In the genomic region with DNA sequence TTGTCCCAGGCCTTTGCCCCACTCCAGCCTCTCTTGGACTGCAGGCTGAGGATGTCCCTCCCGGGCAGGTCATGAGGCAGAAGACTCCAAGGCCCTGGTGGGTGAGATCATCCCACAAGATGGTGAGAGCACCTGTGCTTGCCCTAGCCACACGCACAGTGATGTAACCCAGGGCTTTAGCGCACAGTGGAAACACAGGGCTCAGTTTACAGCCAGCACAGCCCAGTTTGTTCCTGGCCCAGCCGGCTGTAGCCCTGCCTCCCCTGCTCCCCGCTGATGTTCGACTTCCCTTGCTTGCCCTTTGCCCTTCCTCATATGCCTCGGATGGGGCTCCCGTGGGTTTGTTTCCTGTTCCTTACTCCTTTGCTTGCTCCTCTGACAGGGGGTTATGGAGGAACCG, we compare ENCODE assay signal across 8 mouse cellular contexts. TPM values are rescaled to one million over a fixed set of nuclear protein-coding genes. Genes with fewer than 3 reads are reported as not detected.
DNase-seq lines count a peak whose midpoint lies in the region; ATAC-seq and TF ChIP-seq lines count a peak whose summit lies in the region.

No protein-coding gene starts in this region.

- 0 out of 2 replicates have a peak, but pooled peaks cover 5% of the 10 kb centered on the region for H3K27me3 ChIP-seq in hindbrain, embryonic 10.5 days (ENCODE audit: insufficient read depth, poor library complexity, severe bottlenecking)
- no peaks in the 10 kb centered on the region for H3K27me3 ChIP-seq in hindbrain, postnatal 0 days (ENCODE audit: insufficient read depth, low read length)
- H3K27me3 ChIP-seq in neural tube, embryonic 11.5 days (ENCODE audit: control insufficient read depth, insufficient read depth, low read length), result no peaks in the 10 kb centered on the region
- H3K27me3 ChIP-seq in forebrain, embryonic 14.5 days (replicated peaks; ENCODE audit: control insufficient read depth, insufficient read depth, low read length), result no peaks in the 10 kb centered on the region

- peaks cover 34% of the 10 kb centered on the region for H3K4me1 ChIP-seq in hindbrain, embryonic 10.5 days (replicated peaks)
- no peaks in the 10 kb centered on the region for H3K4me1 ChIP-seq in hindbrain, postnatal 0 days (ENCODE audit: insufficient read depth, low read length)
- peaks cover 0 to 12% of the 10 kb centered on the region in 2 experiments; a peak in 1 of 4 replicates for H3K4me1 ChIP-seq in ES-E14 (ENCODE audit: control insufficient read depth in 2 of 2, insufficient read depth in 2 of 2, low read length in 2 of 2, poor library complexity in 1 of 2)
- H3K4me1 ChIP-seq in neural tube, embryonic 11.5 days (ENCODE audit: control insufficient read depth, insufficient read depth, low read length), result no peaks in the 10 kb centered on the region
- H3K4me1 ChIP-seq in forebrain, embryonic 14.5 days (ENCODE audit: control insufficient read depth, insufficient read depth, low read length), result no peaks in the 10 kb centered on the region

- TF ChIP-seq CTCF in hindbrain, postnatal 0 days (IDR thresholded peaks at IDR 0.05; ENCODE audit: low read depth), result no peak

- no peaks in the 10 kb centered on the region for H3K9me3 ChIP-seq in hindbrain, embryonic 10.5 days
- no peaks in the 10 kb centered on the region for H3K9me3 ChIP-seq in hindbrain, postnatal 0 days (ENCODE audit: low read length)
- no peaks in the 10 kb centered on the region for H3K9me3 ChIP-seq in ES-E14 (ENCODE audit: control insufficient read depth, insufficient read depth, low read depth, low read length)
- H3K9me3 ChIP-seq in neural tube, embryonic 11.5 days (ENCODE audit: control insufficient read depth, low read length), result no peaks in the 10 kb centered on the region
- no peaks in the 10 kb centered on the region for H3K9me3 ChIP-seq in forebrain, embryonic 14.5 days (replicated peaks; ENCODE audit: control insufficient read depth, low read length)

- 50% methylated on average over 9 of the region's 9 CpGs for WGBS in hindbrain, embryonic 10.5 days
- 73% methylated on average over 9 of the region's 9 CpGs for WGBS in hindbrain, postnatal 0 days
- 58% methylated on average over 9 of the region's 9 CpGs for WGBS in neural tube, embryonic 11.5 days
- WGBS in forebrain, embryonic 14.5 days, result 83% methylated on average over 9 of the region's 9 CpGs

- no peak overlapping the region for H3K9ac ChIP-seq in hindbrain, postnatal 0 days (replicated peaks; ENCODE audit: low read length)
- H3K9ac ChIP-seq in ES-E14 (ENCODE audit: insufficient read depth, low read depth, low read length, poor library complexity, severe bottlenecking), result peak overlapping the region; percentile 40; the same call in 1 of the 2 replicates
- no peak overlapping the region for H3K9ac ChIP-seq in neural tube, embryonic 11.5 days (ENCODE audit: low read length)
- no peak overlapping the region for H3K9ac ChIP-seq in forebrain, embryonic 14.5 days (ENCODE audit: low read length)

- in situ Hi-C loops in ES-E14 (cut with MboI; ENCODE audit: low sequenced_read_pairs in 2 of 2, unreplicated experiment in 2 of 2), result no loop called here

- intact Hi-C loops in left cerebral cortex, postnatal 36 days (cut with DNase I), result no loop called here

- no peak overlapping the region for H3K4me3 ChIP-seq in hindbrain, embryonic 10.5 days
- no peak overlapping the region for H3K4me3 ChIP-seq in hindbrain, postnatal 0 days (ENCODE audit: low read length)
- no peak overlapping the region; a peak in 1 of 4 replicates for H3K4me3 ChIP-seq in ES-E14 (ENCODE audit: insufficient read depth in 1 of 2, low read depth in 1 of 2, low read length in 2 of 2, poor library complexity in 1 of 2, severe bottlenecking in 1 of 2)
- no peak overlapping the region for H3K4me3 ChIP-seq in neural tube, embryonic 11.5 days (ENCODE audit: low read depth, low read length)
- H3K4me3 ChIP-seq in forebrain, embryonic 14.5 days (ENCODE audit: low read depth, low read length), result no peak overlapping the region

- H3K27ac ChIP-seq in hindbrain, embryonic 10.5 days, result peak overlapping the region; percentile 62
- H3K27ac ChIP-seq in hindbrain, postnatal 0 days, result no peak overlapping the region
- H3K27ac ChIP-seq in ES-E14 (ENCODE audit: insufficient read depth, low read depth, low read length, poor library complexity, severe bottlenecking), result no peak overlapping the region
- H3K27ac ChIP-seq in neural tube, embryonic 11.5 days (ENCODE audit: low read depth, low read length), result no peak overlapping the region
- H3K27ac ChIP-seq in forebrain, embryonic 14.5 days (ENCODE audit: low read depth, low read length), result no peak overlapping the region

- H3K36me3 ChIP-seq in hindbrain, embryonic 10.5 days, result no peaks in the 10 kb centered on the region
- no peaks in the 10 kb centered on the region for H3K36me3 ChIP-seq in hindbrain, postnatal 0 days (ENCODE audit: insufficient read depth, low read length)
- no peaks in the 10 kb centered on the region for H3K36me3 ChIP-seq in ES-E14 (ENCODE audit: control insufficient read depth, insufficient read depth, low read length, poor library complexity, severe bottlenecking)
- no peaks in the 10 kb centered on the region for H3K36me3 ChIP-seq in neural tube, embryonic 11.5 days (ENCODE audit: control insufficient read depth, insufficient read depth, low read length)
- H3K36me3 ChIP-seq in forebrain, embryonic 14.5 days (ENCODE audit: control insufficient read depth, insufficient read depth, low read length), result no peaks in the 10 kb centered on the region

- H3K4me2 ChIP-seq in hindbrain, postnatal 0 days (ENCODE audit: low read depth, low read length), result no peak overlapping the region
- no peak overlapping the region for H3K4me2 ChIP-seq in neural tube, embryonic 11.5 days (ENCODE audit: low read depth)
- no peak overlapping the region for H3K4me2 ChIP-seq in forebrain, embryonic 14.5 days (ENCODE audit: low read length)

- DNase-seq in hindbrain, embryonic 10.5 days (ENCODE audit: low spot score), result peak; percentile 47
- DNase-seq in hindbrain, postnatal 0 days (ENCODE audit: low spot score), result no peak
- DNase-seq in ES-E14 (ENCODE audit: low read depth, low spot score), result no peak
- DNase-seq in neural tube, embryonic 11.5 days (ENCODE audit: low spot score), result peak; percentile 50
- DNase-seq in forebrain, embryonic 14.5 days (ENCODE audit: low spot score), result no peak
- DNase-seq in layer of hippocampus, postnatal 36 days, result no peak
- no peak for DNase-seq in left cerebral cortex, postnatal 36 days (ENCODE audit: low spot score in 2 of 2)

- no peak for ATAC-seq in hindbrain, postnatal 0 days
- peak; percentile 47 for ATAC-seq in inflammation-experienced regulatory T-cells, adult 6 months
- no peak for ATAC-seq in neural tube, embryonic 11.5 days (ENCODE audit: insufficient read depth, low FRiP score, low TSS enrichment)
- no peak for ATAC-seq in forebrain, embryonic 14.5 days

TF ChIP-seq in ES-E14, 5 proteins besides CTCF, POLR2A, EP300 and RAD21:
- TF ChIP-seq CHD2 (IDR thresholded peaks at IDR 0.05; ENCODE audit: low read depth, low read length) (no peak), ZC3H11A (IDR thresholded peaks at IDR 0.05; ENCODE audit: borderline replicate concordance, low read depth, low read length) (no peak), MAFK (IDR thresholded peaks at IDR 0.05; ENCODE audit: insufficient read depth, low read depth, low read length) (no peak), ZNF384 (IDR thresholded peaks at IDR 0.05; ENCODE audit: low read depth, low read length) (no peak), HCFC1 (IDR thresholded peaks at IDR 0.05; ENCODE audit: borderline replicate concordance, insufficient read depth, low read length) (no peak)
TF ChIP-seq in ES-E14: peak in this region for 0.

RNA-seq across cellular contexts. Expression of a gene that starts 17.1 kb away (rescaled TPM):
- 0.04 and 0.07 TPM in 2 replicates for polyA plus RNA-seq in hindbrain, embryonic 10.5 days (2016; fragmentation: Nextera tagmentation; extraction: Ambion mirVana)
- 0.04 and 0.16 TPM in 2 replicates for total RNA-seq in hindbrain, postnatal 0 days (2014; rRNA removed)
- 0.13 and 0.16 TPM in 2 replicates for polyA plus RNA-seq in hindbrain, postnatal 0 days (2015; fragmentation: Nextera tagmentation; extraction: Ambion mirVana)
- 3.3 and 9.4 TPM in 2 replicates for total RNA-seq in ES-E14 (2012; rRNA removed)
- under 1 TPM; 0.17 to 0.50 (median 0.24) TPM for polyA plus RNA-seq in inflammation-experienced regulatory T-cells, adult 6 months (2017; shearing (Covaris generic))
- polyA plus RNA-seq in neural tube, embryonic 11.5 days (2014; fragmentation: Nextera tagmentation; extraction: Ambion mirVana), result 0.76 and 1.1 TPM in 2 replicates
- 0.04 and 0.06 TPM in 2 replicates for polyA plus RNA-seq in forebrain, embryonic 14.5 days (2014; fragmentation: Nextera tagmentation; extraction: Ambion mirVana)
- under 1 TPM; 0.46 to 0.62 TPM for total RNA-seq in layer of hippocampus, postnatal 36 days (2021)
- under 1 TPM; 0.22 to 0.68 TPM for total RNA-seq in left cerebral cortex, postnatal 36 days (2021)

RNA-seq across cellular contexts. Expression of a gene that starts 40.1 kb away (rescaled TPM):
- polyA plus RNA-seq in hindbrain, embryonic 10.5 days (2016; fragmentation: Nextera tagmentation; extraction: Ambion mirVana), result not detected in 2 replicates
- 0.29 and 0.47 TPM in 2 replicates for total RNA-seq in hindbrain, postnatal 0 days (2014; rRNA removed)
- polyA plus RNA-seq in hindbrain, postnatal 0 days (2015; fragmentation: Nextera tagmentation; extraction: Ambion mirVana), result 0.08 and 0.10 TPM in 2 replicates
- 44.8 and 69.2 TPM in 2 replicates for total RNA-seq in ES-E14 (2012; rRNA removed)
- not detected for polyA plus RNA-seq in inflammation-experienced regulatory T-cells, adult 6 months (2017; shearing (Covaris generic))
- polyA plus RNA-seq in neural tube, embryonic 11.5 days (2014; fragmentation: Nextera tagmentation; extraction: Ambion mirVana), result not detected in 2 replicates
- not detected in 2 replicates for polyA plus RNA-seq in forebrain, embryonic 14.5 days (2014; fragmentation: Nextera tagmentation; extraction: Ambion mirVana)
- not detected for total RNA-seq in layer of hippocampus, postnatal 36 days (2021)
- total RNA-seq in left cerebral cortex, postnatal 36 days (2021), result under 1 TPM; 0.27 to 0.30 TPM

Comparison
In these comparisons a context has a peak if more than half of its experiments do, and no peak if none do; other contexts are left out.
1. DNase-seq: peak in hindbrain, embryonic 10.5 days (single experiment) and neural tube, embryonic 11.5 days (single experiment); none in hindbrain, postnatal 0 days (single experiment), ES-E14 (single experiment), forebrain, embryonic 14.5 days (single experiment), layer of hippocampus, postnatal 36 days (0 of 2) and left cerebral cortex, postnatal 36 days (0 of 2).